Mouse (Mus musculus): ENCODE results near the gene Gm20547. TPM values are rescaled to one million over a fixed set of nuclear protein-coding genes. Genes with fewer than 3 reads are reported as not detected.

Gene Gm20547
- polyA plus RNA-seq, 1 experiment from 2014 or later: not detected

DNA sequence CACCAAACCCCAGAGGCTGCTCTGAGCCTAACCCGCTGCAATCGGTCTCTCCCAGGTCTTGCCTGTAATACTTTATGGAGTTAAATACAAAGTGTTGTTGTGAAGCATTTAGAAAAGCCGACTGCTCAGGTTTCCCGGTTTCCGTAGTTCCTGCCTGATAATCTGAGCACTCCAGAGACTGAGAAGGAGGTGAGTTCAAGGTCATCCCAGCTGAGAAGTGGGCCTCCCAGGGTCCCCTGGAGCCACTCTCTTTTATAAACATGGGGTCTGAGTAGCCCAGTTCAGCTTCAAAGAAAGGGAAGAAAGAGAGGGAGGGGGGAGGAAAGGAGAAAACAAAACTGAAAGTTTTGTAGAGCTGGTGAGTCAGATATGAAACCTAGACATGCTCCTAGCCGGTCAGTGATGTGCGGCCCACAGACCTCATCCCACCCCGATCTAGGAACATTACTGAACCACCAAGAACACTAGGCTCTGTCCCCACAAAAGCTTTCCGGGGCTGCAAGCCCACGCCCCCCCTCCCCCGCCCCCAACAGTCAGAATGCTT lies 2.4 kb downstream of the Gm20547 start, which contains the start of gene Zbtb12:
TSS of gene Zbtb12 (plus strand) at position 148 of the 544 bp plus-strand sequence.
- WGBS: 52% methylated on average over 11 of the region's 11 CpGs
- no peak for ATAC-seq (ENCODE audit: insufficient number of reproducible peaks, low FRiP score)
- no peak within 1 kb of the TSS for H3K4me2 ChIP-seq
- peaks cover 10% of the 10 kb centered on the region; the same call in 1 of the 2 replicates for H3K4me1 ChIP-seq (replicated peaks)
- no peaks in the 10 kb centered on the region for H3K9me3 ChIP-seq (replicated peaks)
- H3K36me3 ChIP-seq: no peaks in the 10 kb centered on the region
- no peak within 1 kb of the TSS for H3K4me3 ChIP-seq
- H3K27ac ChIP-seq (ENCODE audit: poor library complexity, severe bottlenecking): no peak within 1 kb of the TSS
- H3K27me3 ChIP-seq (replicated peaks): 0 out of 2 replicates have a peak, but pooled peaks cover 7% of the 10 kb centered on the region
- H3K9ac ChIP-seq: no peak within 1 kb of the TSS

DNA sequence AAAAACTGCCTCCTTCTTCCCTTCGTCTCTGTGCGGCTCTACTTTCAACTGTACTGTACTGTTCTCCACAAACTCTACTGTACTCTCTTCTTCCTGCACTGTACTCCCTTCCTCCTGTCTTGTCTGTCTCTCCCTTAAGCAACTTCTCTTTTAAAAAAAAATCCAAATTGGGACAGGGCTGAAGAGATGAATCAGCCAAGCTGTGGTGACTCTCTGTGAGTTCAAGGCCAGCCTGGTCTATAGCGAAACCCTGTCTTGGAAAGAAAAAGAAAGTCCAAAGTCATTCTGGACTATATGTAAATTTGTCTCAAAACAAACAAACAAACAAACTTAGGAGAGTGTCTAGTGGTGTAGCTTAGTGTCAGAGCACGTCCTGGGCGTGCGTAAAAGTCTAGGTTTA lies 7.5 kb downstream of the Gm20547 start:
- Histone ChIP-seq H3K27me3 (replicated peaks) (no peaks in the 10 kb centered on the region; the same call in 1 of the 2 replicates), H3K9ac (no peak overlapping the region)

DNA sequence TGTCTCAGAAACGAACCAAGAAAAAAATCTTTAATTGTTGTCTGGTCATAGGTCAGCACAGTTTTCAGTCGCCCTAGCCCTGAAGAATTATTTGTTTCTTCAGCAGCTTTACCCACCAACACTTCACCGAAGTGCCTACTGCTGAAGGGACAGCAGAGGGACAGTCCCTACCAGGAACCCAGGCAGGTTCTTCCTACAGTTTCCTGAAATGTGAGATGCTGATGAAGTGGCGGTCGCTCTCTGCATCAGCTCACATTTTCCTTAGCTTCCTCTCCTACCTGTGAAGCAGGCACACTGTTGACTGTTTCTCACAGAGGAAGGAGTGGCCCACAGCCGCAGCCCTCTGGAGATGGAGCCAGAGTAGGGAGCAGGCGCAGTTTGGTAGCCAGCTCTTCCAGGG lies 15.9 kb downstream of the Gm20547 start:
- H3K4me1 ChIP-seq (replicated peaks): no peaks in the 10 kb centered on the region
- no peaks in the 10 kb centered on the region for H3K9me3 ChIP-seq (replicated peaks)
- no peak overlapping the region for H3K4me3 ChIP-seq
- H3K27me3 ChIP-seq (replicated peaks): peaks cover 21% of the 10 kb centered on the region; the same call in 1 of the 2 replicates
- 55% methylated on average over 7 of the region's 7 CpGs for WGBS
- no peaks in the 10 kb centered on the region for H3K36me3 ChIP-seq
- H3K4me2 ChIP-seq: no peak overlapping the region
- H3K27ac ChIP-seq (ENCODE audit: poor library complexity, severe bottlenecking): no peak overlapping the region
- ATAC-seq (ENCODE audit: insufficient number of reproducible peaks, low FRiP score): no peak
- no peak overlapping the region for H3K9ac ChIP-seq

More for the DNA sequence above, 7.5 kb downstream of the Gm20547 start:
- Histone ChIP-seq H3K36me3 (no peaks in the 10 kb centered on the region), H3K4me1 (replicated peaks) (peaks cover 2% of the 10 kb centered on the region; the same call in 1 of the 2 replicates), H3K4me3 (no peak overlapping the region), H3K9me3 (replicated peaks) (no peaks in the 10 kb centered on the region), H3K27ac (ENCODE audit: poor library complexity, severe bottlenecking) (no peak overlapping the region), H3K4me2 (no peak overlapping the region)
- no peak for ATAC-seq (ENCODE audit: insufficient number of reproducible peaks, low FRiP score)
- 90% methylated on average over 6 of the region's 6 CpGs for WGBS

DNA sequence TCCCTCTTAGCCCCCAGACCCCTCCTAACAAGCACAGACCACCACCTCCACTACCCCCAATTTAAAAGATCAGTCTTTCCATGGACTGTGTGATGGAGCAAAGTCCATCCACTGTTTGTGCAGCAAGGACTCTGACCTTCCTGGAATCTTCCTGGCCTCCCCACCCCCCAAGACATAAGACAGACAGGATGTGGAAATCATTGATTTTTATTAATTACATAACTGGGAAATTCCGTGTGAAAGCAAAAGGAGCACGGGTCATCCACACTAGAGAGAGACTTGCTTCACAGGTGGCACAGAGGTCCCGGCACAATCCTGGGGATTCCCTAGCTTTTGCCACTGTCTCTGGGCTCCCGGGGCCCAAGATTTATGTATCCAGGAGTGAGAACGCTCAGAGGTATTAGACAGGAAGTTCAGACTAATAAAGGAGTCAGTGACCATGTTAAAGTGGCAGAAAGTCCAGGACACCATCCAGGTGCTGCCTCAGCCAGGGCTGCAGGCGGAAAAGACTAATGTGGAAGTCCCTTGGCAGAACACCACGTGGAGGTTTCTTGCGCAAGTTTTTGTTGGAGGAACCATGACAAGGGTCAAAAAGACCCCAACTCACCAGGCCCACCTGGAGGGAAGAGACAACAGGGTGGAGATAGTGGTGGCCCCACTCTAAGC lies 19.3 kb downstream of the Gm20547 start, which contains the start of gene Cfb:
TSS of gene Cfb (minus strand) at position 103 of the 666 bp plus-strand sequence.
- Histone ChIP-seq H3K4me1 (replicated peaks) (no peaks in the 10 kb centered on the region), H3K9me3 (replicated peaks) (no peaks in the 10 kb centered on the region), H3K4me3 (no peak within 1 kb of the TSS), H3K27me3 (replicated peaks) (peaks cover 21% of the 10 kb centered on the region; the same call in 1 of the 2 replicates), H3K36me3 (peaks cover 4% of the 10 kb centered on the region; the same call in 1 of the 2 replicates), H3K9ac (no peak within 1 kb of the TSS), H3K27ac (ENCODE audit: poor library complexity, severe bottlenecking) (no peak within 1 kb of the TSS), H3K4me2 (no peak within 1 kb of the TSS)
- ATAC-seq (ENCODE audit: insufficient number of reproducible peaks, low FRiP score): no peak
- 69% methylated on average over 8 of the region's 8 CpGs for WGBS

DNA sequence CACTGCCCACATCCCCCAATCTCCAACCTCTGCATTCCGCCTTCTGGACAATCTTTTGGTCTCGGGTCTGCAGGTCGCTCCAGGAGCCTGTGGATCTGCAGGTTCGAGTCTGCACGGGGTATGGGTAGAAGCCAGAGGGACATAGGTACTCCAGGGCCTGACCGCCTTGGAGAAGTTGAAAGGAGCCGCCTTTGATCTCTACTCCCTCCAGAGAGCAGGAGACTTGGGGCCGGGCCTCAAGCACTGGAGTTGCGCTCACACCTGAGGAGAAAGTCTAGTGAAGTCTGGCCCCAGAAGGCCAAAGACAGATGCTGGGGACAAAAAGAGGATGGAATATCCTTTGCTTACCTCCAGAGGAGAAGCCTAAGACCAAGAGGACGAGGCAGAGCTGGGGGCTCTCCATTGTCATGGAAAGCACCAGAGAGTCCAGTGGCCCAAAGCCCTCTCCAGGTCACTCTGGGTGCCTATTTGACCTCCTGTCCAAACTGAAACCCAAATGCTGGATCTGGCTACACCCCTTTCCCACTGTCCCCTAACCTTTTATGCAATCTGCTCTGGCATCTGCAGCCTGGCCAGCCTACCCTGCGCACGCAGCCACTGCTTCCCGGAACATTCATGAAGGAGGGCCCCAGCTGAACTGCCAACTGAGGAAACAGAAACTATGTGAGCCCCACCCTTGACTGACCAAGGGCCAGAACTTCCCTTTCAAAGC lies 20.0 kb downstream of the Gm20547 start:
- WGBS: 65% methylated on average over 13 of the region's 13 CpGs
- H3K27ac ChIP-seq (ENCODE audit: poor library complexity, severe bottlenecking): no peak overlapping the region
- peaks cover 21% of the 10 kb centered on the region; the same call in 1 of the 2 replicates for H3K27me3 ChIP-seq (replicated peaks)
- no peaks in the 10 kb centered on the region for H3K4me1 ChIP-seq (replicated peaks)
- no peak overlapping the region for H3K4me2 ChIP-seq
- H3K4me3 ChIP-seq: no peak overlapping the region
- H3K9ac ChIP-seq: no peak overlapping the region
- H3K36me3 ChIP-seq: peaks cover 9% of the 10 kb centered on the region; the same call in 1 of the 2 replicates
- no peaks in the 10 kb centered on the region for H3K9me3 ChIP-seq (replicated peaks)
- no peak for ATAC-seq (ENCODE audit: insufficient number of reproducible peaks, low FRiP score)

DNA sequence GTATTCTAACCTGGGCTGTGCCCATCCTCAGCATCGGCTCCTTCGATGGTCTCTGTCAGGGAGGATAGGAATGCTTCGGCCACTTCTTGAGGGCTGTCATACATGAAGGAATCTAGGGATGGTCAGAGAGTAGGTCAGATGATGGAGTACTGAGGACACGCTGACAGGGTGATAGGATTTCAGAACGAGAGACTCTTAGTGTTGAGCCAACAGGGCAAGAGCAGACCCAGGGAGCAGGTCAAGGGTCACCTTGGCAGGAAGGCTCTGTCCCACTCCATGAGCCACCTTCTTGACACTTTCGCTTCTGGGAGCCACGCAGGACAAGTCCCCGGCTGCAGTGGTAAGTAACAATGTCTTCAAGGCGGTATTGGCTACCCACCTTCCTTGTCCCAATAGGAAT lies 21.3 kb downstream of the Gm20547 start:
- Histone ChIP-seq H3K27ac (ENCODE audit: poor library complexity, severe bottlenecking) (no peak overlapping the region), H3K27me3 (replicated peaks) (peaks cover 21% of the 10 kb centered on the region; the same call in 1 of the 2 replicates), H3K9ac (no peak overlapping the region), H3K9me3 (replicated peaks) (no peaks in the 10 kb centered on the region), H3K4me3 (no peak overlapping the region), H3K36me3 (peaks cover 21% of the 10 kb centered on the region), H3K4me2 (no peak overlapping the region), H3K4me1 (replicated peaks) (no peaks in the 10 kb centered on the region)
- WGBS: 82% methylated on average over 9 of the region's 9 CpGs
- no peak for ATAC-seq (ENCODE audit: insufficient number of reproducible peaks, low FRiP score)

DNA sequence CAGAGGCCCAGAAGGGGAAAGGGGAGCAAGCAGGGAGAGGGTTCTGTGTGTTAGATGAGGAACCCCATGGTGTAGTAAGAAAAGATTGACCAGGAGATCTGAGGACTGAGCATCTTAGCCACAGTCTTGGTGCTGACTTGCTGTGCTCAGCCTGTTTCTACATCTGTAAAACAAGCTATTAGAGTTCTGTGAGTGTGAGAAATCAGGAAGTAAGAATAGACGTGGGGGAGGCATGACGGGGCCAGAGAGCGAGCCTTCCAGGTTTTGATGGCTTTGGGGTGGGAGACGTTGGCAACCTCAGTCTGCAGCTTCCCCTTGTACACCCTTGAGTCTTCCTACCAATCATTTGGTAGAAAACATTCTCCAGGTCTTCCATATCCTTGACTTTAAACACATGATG lies 23.2 kb downstream of the Gm20547 start:
- no peak overlapping the region for H3K4me2 ChIP-seq
- H3K4me3 ChIP-seq: no peak overlapping the region
- peaks cover 18% of the 10 kb centered on the region; the same call in 1 of the 2 replicates for H3K27me3 ChIP-seq (replicated peaks)
- peaks cover 39% of the 10 kb centered on the region for H3K36me3 ChIP-seq
- no peak overlapping the region for H3K27ac ChIP-seq (ENCODE audit: poor library complexity, severe bottlenecking)
- 76% methylated on average over 4 of the region's 4 CpGs for WGBS
- no peaks in the 10 kb centered on the region for H3K4me1 ChIP-seq (replicated peaks)
- H3K9me3 ChIP-seq (replicated peaks): no peaks in the 10 kb centered on the region
- H3K9ac ChIP-seq: no peak overlapping the region
- no peak for ATAC-seq (ENCODE audit: insufficient number of reproducible peaks, low FRiP score)

DNA sequence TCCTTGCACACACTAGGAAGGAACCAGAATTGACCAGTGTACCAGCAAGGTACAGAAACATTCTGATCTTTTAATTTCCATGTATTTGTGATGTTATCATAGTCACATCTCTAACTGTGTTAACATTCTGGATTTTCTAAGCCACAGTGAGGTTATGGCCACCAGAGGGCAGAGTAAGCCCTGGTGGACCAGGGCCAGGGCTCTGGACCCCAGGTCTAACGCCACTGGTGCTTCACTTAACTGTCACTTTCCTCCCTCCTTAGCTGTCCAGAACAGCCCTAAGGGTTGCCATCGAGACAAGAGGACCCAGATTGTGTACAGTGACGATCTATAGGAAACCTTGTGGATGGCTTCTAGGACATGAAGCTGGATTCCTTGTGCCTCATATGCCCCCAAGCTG lies 26.0 kb downstream of the Gm20547 start:
- H3K9me3 ChIP-seq (replicated peaks): no peaks in the 10 kb centered on the region
- H3K36me3 ChIP-seq: peaks cover 55% of the 10 kb centered on the region
- no peak overlapping the region for H3K4me3 ChIP-seq
- no peak for ATAC-seq (ENCODE audit: insufficient number of reproducible peaks, low FRiP score)
- H3K27me3 ChIP-seq (replicated peaks): no peaks in the 10 kb centered on the region
- H3K9ac ChIP-seq: no peak overlapping the region
- no peak overlapping the region for H3K4me2 ChIP-seq
- WGBS: 39% methylated on average over 3 of the region's 3 CpGs
- H3K4me1 ChIP-seq (replicated peaks): peaks cover 7% of the 10 kb centered on the region
- H3K27ac ChIP-seq (ENCODE audit: poor library complexity, severe bottlenecking): no peak overlapping the region

DNA sequence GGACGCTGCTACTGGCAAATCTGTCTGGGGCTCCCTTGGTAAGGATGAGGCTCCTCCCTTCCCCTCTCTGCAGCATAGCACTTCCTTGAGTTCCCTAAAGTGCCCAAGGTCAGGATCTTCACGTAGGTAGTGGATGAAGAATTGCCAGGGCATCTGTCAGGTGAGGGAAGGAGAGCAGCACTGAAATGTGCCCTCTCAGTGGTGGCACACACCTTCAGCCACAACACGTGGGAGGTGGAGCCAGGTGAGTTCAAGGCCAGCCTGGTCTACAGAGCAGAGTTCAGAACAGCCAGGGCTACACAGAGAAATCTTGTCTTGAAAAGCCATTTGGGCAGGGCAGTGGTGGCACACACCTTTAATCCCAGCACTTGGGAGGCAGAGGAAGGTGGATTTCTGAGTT lies 27.1 kb downstream of the Gm20547 start:
- H3K36me3 ChIP-seq: peaks cover 55% of the 10 kb centered on the region
- H3K27me3 ChIP-seq (replicated peaks): no peaks in the 10 kb centered on the region

DNA sequence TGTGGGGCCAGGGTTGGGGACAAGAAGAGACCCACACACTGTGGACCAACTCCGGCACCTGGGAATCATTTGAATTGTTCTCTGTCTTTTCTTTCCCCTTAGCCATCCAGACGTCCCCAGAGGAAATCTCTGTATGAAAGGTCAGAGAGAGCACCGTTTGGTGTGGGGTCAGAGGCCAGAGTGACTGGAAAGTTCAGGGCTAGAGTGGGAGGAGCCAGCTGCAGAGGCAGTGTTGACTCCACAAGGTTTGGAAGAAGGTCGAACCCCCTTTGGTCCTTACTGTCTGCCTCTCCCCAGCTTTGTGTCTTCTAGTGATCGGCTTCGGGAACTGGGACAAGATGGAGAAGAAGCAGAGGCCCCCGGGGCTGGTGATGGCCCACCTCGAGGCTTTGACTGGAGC lies 28.3 kb downstream of the Gm20547 start:
- Histone ChIP-seq H3K36me3 (peaks cover 55% of the 10 kb centered on the region), H3K9ac (no peak overlapping the region), H3K4me2 (no peak overlapping the region), H3K4me1 (replicated peaks) (peaks cover 16% of the 10 kb centered on the region), H3K27me3 (replicated peaks) (no peaks in the 10 kb centered on the region), H3K27ac (ENCODE audit: poor library complexity, severe bottlenecking) (no peak overlapping the region), H3K4me3 (no peak overlapping the region), H3K9me3 (replicated peaks) (no peaks in the 10 kb centered on the region)
- ATAC-seq (ENCODE audit: insufficient number of reproducible peaks, low FRiP score): no peak
- 72% methylated on average over 8 of the region's 8 CpGs for WGBS

More for the DNA sequence above, 27.1 kb downstream of the Gm20547 start:
- ATAC-seq (ENCODE audit: insufficient number of reproducible peaks, low FRiP score): no peak
- H3K4me3 ChIP-seq: no peak overlapping the region
- H3K27ac ChIP-seq (ENCODE audit: poor library complexity, severe bottlenecking): no peak overlapping the region
- no peaks in the 10 kb centered on the region for H3K9me3 ChIP-seq (replicated peaks)
- no peak overlapping the region for H3K4me2 ChIP-seq
- WGBS: 81% methylated on average over 3 of the region's 3 CpGs
- H3K9ac ChIP-seq: no peak overlapping the region
- H3K4me1 ChIP-seq (replicated peaks): peaks cover 10% of the 10 kb centered on the region

DNA sequence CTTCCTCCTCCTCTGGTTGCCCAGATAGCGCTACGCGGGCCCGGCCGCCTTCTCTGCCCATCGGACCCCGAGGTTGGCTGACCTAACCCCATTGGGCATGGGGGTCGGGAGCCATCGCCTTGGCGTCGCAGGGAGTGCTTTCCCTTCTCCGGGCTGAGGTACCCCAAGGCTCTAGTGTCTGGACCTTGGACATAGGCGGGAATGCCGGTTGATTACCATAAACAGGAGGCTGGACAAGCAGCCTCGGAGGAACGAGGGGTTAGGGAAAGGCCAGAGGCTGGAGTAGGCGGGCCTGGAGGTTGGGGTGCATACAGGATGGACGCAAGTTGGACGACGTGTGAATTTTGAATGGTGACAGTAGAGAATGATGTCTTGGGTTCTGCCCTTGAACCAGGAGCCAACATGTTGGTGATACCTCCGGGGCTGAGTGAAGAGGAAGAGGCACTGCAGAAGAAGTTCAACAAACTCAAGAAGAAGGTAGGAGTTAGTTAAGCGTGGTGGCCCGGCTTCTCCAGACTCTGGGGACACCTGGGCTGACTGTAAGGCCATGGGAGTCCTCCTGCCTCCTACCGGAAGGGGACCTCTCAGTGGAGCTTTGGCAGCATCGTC lies 31.2 kb downstream of the Gm20547 start:
- H3K36me3 ChIP-seq: peaks cover 61% of the 10 kb centered on the region
- WGBS: 2% methylated on average over 25 of the region's 25 CpGs
- no peaks in the 10 kb centered on the region for H3K9me3 ChIP-seq (replicated peaks)
- H3K4me1 ChIP-seq (replicated peaks): peaks cover 16% of the 10 kb centered on the region
- H3K4me3 ChIP-seq: peak overlapping the region; percentile 91
- peak overlapping the region; percentile 92 for H3K4me2 ChIP-seq
- H3K27me3 ChIP-seq (replicated peaks): no peaks in the 10 kb centered on the region
- no peak; the same call in 1 of the 2 replicates for ATAC-seq (ENCODE audit: insufficient number of reproducible peaks, low FRiP score)
- H3K9ac ChIP-seq: peak overlapping the region; percentile 87
- H3K27ac ChIP-seq (ENCODE audit: poor library complexity, severe bottlenecking): no peak overlapping the region
